Mouse (Mus musculus) C2C12 (cell line): ENCODE data around the gene Alg11.

Experiments used
- CEBPB ChIP-seq: IDR thresholded peaks from one replicate; pipeline ENCODE4 v1.6.1; 2011; ENCODE audit warnings: low read depth, mild to moderate bottlenecking, control low read depth, moderate library complexity
- MYOG ChIP-seq: IDR thresholded peaks from one replicate; pipeline ENCODE4 v1.6.1; 2011; ENCODE audit not compliant: control insufficient read depth, insufficient read length; ENCODE audit errors: extremely low read depth

- TF ChIP-seq MYOG (no peak), CEBPB (peak; percentile 83)
Observed at GRCm38 (mm10) chr8:22060446-22060889, at the start of gene Alg11.
